29 mouse cellular contexts compared by ENCODE assay signal in genomic region chr4:85762684-85763083, GRCm38 (mm10).
DNase-seq lines count a peak whose midpoint lies in the region; ATAC-seq and TF ChIP-seq lines count a peak whose summit lies in the region.
"Had no signal": no experiment of that assay in that cellular context is flagged by ENCODE, and none has a peak within 500 bp of the region (broad histone marks: within the 10 kb centered on the region; RNA-seq: fewer than 3 reads in every experiment).

No protein-coding gene starts in this region.

- DNase-seq in kidney, postnatal 0 days (ENCODE audit: low spot score) = peak; percentile 34
- DNase-seq in kidney, adult 9 months = no peak
- DNase-seq in ZHBTc4 (ENCODE audit: low read depth, low spot score) = peak; percentile 23
- no peak for DNase-seq in gastrocnemius, postnatal 25 days
- no peak for DNase-seq in layer of hippocampus, adult 11-12 months (ENCODE audit: low spot score)
- DNase-seq: adrenal gland, postnatal 10 days; cerebellum, adult 11 months; cerebellum, adult 9-10 months; cerebellum, postnatal 36 days; embryo, embryonic 11 days; gastrocnemius, postnatal 10 days; heart, postnatal 36 days; kidney, adult 2 months; kidney, postnatal 10 days; liver; lung, embryonic 14.5 days; lung, postnatal 14 days; right cerebral cortex, postnatal 14 days; thymus, postnatal 14 days had no signal

- no peaks in the 10 kb centered on the region for H3K27me3 ChIP-seq in kidney, postnatal 0 days (ENCODE audit: insufficient read depth, low read length)
- H3K27me3 ChIP-seq in midbrain, embryonic 13.5 days = peaks cover 39% of the 10 kb centered on the region
- no peaks in the 10 kb centered on the region for H3K27me3 ChIP-seq in neural tube, embryonic 15.5 days (replicated peaks)
- H3K27me3 ChIP-seq: embryonic facial prominence, embryonic 12.5 days; intestine, embryonic 15.5 days; liver, embryonic 15.5 days; neural tube, embryonic 12.5 days had no signal

- H3K4me1 ChIP-seq in kidney, postnatal 0 days (replicated peaks; ENCODE audit: insufficient read depth, low read length) = no peaks in the 10 kb centered on the region
- H3K4me1 ChIP-seq in midbrain, embryonic 13.5 days (replicated peaks) = peaks cover 15% of the 10 kb centered on the region
- H3K4me1 ChIP-seq in neural tube, embryonic 15.5 days = peaks cover 1% of the 10 kb centered on the region
- H3K4me1 ChIP-seq: intestine, embryonic 15.5 days; liver, embryonic 15.5 days; neural tube, embryonic 12.5 days had no signal

- H3K9me3 ChIP-seq in kidney, postnatal 0 days (replicated peaks; ENCODE audit: low read length) = no peaks in the 10 kb centered on the region
- no peaks in the 10 kb centered on the region for H3K9me3 ChIP-seq in midbrain, embryonic 13.5 days
- H3K9me3 ChIP-seq in neural tube, embryonic 15.5 days (replicated peaks) = no peaks in the 10 kb centered on the region
- H3K9me3 ChIP-seq: embryonic facial prominence, embryonic 12.5 days; hindbrain, embryonic 12.5 days; intestine, embryonic 15.5 days; liver, embryonic 15.5 days; neural tube, embryonic 12.5 days had no signal

- H3K27ac ChIP-seq in kidney, postnatal 0 days = no peak overlapping the region
- no peak overlapping the region for H3K27ac ChIP-seq in midbrain, embryonic 13.5 days
- no peak overlapping the region for H3K27ac ChIP-seq in neural tube, embryonic 15.5 days (replicated peaks)
- H3K27ac ChIP-seq: embryonic facial prominence, embryonic 12.5 days; hindbrain, embryonic 12.5 days; hindbrain, postnatal 0 days; intestine, embryonic 15.5 days; liver, embryonic 15.5 days; neural tube, embryonic 12.5 days had no signal

- H3K4me2 ChIP-seq in kidney, postnatal 0 days (ENCODE audit: low read length) = no peak overlapping the region
- H3K4me2 ChIP-seq in midbrain, embryonic 13.5 days (replicated peaks) = no peak overlapping the region
- H3K4me2 ChIP-seq in neural tube, embryonic 15.5 days = no peak overlapping the region
- H3K4me2 ChIP-seq: embryonic facial prominence, embryonic 12.5 days; hindbrain, embryonic 12.5 days; intestine, embryonic 15.5 days; liver, embryonic 15.5 days; lung, embryonic 14.5 days; neural tube, embryonic 12.5 days had no signal

- 77% methylated on average over 3 of the region's 3 CpGs for WGBS in kidney, postnatal 0 days
- WGBS in midbrain, embryonic 13.5 days = 42% methylated on average over 3 of the region's 3 CpGs
- WGBS in neural tube, embryonic 15.5 days = 87% methylated on average over 3 of the region's 3 CpGs

- ATAC-seq in kidney, postnatal 0 days (replicated peaks; ENCODE audit: low FRiP score, low read depth) = no peak
- peak; percentile 70 for ATAC-seq in midbrain, embryonic 13.5 days
- ATAC-seq in neural tube, embryonic 15.5 days (ENCODE audit: low FRiP score) = no peak
- ATAC-seq: CD4-positive, CD25-positive, alpha-beta regulatory T cell, adult 4 months; hindbrain, postnatal 0 days; intestine, embryonic 15.5 days had no signal

- H3K36me3 ChIP-seq in kidney, postnatal 0 days (ENCODE audit: insufficient read depth, low read length) = no peaks in the 10 kb centered on the region
- no peaks in the 10 kb centered on the region for H3K36me3 ChIP-seq in midbrain, embryonic 13.5 days
- no peaks in the 10 kb centered on the region for H3K36me3 ChIP-seq in neural tube, embryonic 15.5 days
- H3K36me3 ChIP-seq: embryonic facial prominence, embryonic 12.5 days; hindbrain, embryonic 12.5 days; intestine, embryonic 15.5 days; liver, embryonic 15.5 days; neural tube, embryonic 12.5 days had no signal

- no peak for TF ChIP-seq CTCF in kidney, postnatal 0 days (IDR thresholded peaks at IDR 0.05; ENCODE audit: low read depth)

- H3K9ac ChIP-seq in kidney, postnatal 0 days (ENCODE audit: low read depth, low read length) = no peak overlapping the region
- H3K9ac ChIP-seq in midbrain, embryonic 13.5 days (replicated peaks) = no peak overlapping the region
- no peak overlapping the region for H3K9ac ChIP-seq in neural tube, embryonic 15.5 days (replicated peaks)
- H3K9ac ChIP-seq: embryonic facial prominence, embryonic 12.5 days; hindbrain, embryonic 12.5 days; intestine, embryonic 15.5 days; liver, embryonic 15.5 days; lung, embryonic 14.5 days; neural tube, embryonic 12.5 days had no signal

- H3K4me3 ChIP-seq in kidney, postnatal 0 days (replicated peaks; ENCODE audit: low read depth, low read length) = no peak overlapping the region
- H3K4me3 ChIP-seq in midbrain, embryonic 13.5 days (replicated peaks) = no peak overlapping the region
- no peak overlapping the region for H3K4me3 ChIP-seq in neural tube, embryonic 15.5 days (replicated peaks)
- H3K4me3 ChIP-seq: embryonic facial prominence, embryonic 12.5 days; hindbrain, embryonic 12.5 days; intestine, embryonic 15.5 days; liver, embryonic 15.5 days; myocyte; neural tube, embryonic 12.5 days had no signal

Comparison
In these comparisons a context has a peak if more than half of its experiments do, and no peak if none do; other contexts are left out.
1. DNase-seq: peak in kidney, postnatal 0 days (single experiment) and ZHBTc4 (single experiment); none in kidney, adult 9 months (single experiment), gastrocnemius, postnatal 25 days (single experiment) and layer of hippocampus, adult 11-12 months (single experiment).